Mouse (Mus musculus) spleen, adult 2 months (tissue): ENCODE results near the gene Mlh1.
A peak's percentile ranks its signal among the peaks of the same experiment; 100 is the strongest.

ENCODE experiments used
- CTCF ChIP-seq: fragments of 200-500 bp; IDR thresholded peaks from 2 replicates; pipeline ENCODE4 v1.5.1; 2011; ENCODE audit warnings: mild to moderate bottlenecking, inconsistent platforms; ENCODE audit not compliant: insufficient read depth, insufficient read length, insufficient replicate concordance; ENCODE audit errors: extremely low read depth
- POLR2A ChIP-seq: fragments of 200-500 bp; IDR thresholded peaks from 2 replicates; pipeline ENCODE4 v1.6.1; 2011; ENCODE audit warnings: low read depth, low read length, inconsistent platforms

- TF ChIP-seq CTCF (peak; percentile 30; the same call in 1 of the 2 replicates), POLR2A (no peak)
These were observed 42.6 kb upstream of the Mlh1 start for GRCm38 (mm10) chr9:111314219-111314618.
